Comparison of ENCODE assay signal across 21 mouse cellular contexts in genomic region chr11:63758313-63758712, GRCm38 (mm10).
DNase-seq lines count a peak whose midpoint lies in the region; ATAC-seq and TF ChIP-seq lines count a peak whose summit lies in the region.
"Had no signal": no experiment of that assay in that cellular context is flagged by ENCODE, and none has a peak within 500 bp of the region (broad histone marks: within the 10 kb centered on the region; RNA-seq: fewer than 3 reads in every experiment).

No protein-coding gene starts in this region.

- peaks cover 2% of the 10 kb centered on the region; the same call in 1 of the 2 replicates for H3K4me1 ChIP-seq in kidney, adult 2 months (ENCODE audit: control insufficient read depth, insufficient read depth, low read length)
- peaks cover 6% of the 10 kb centered on the region; the same call in 1 of the 2 replicates for H3K4me1 ChIP-seq in kidney, embryonic 16.5 days (ENCODE audit: insufficient read depth, low read length)
- no peaks in the 10 kb centered on the region; the same call in 1 of the 2 replicates for H3K4me1 ChIP-seq in lung, embryonic 14.5 days (ENCODE audit: insufficient read depth)
- H3K4me1 ChIP-seq: forebrain, embryonic 15.5 days; heart, embryonic 12.5 days; midbrain, embryonic 13.5 days had no signal

- no peaks in the 10 kb centered on the region for H3K9me3 ChIP-seq in kidney, embryonic 16.5 days (ENCODE audit: low read length)
- no peaks in the 10 kb centered on the region for H3K9me3 ChIP-seq in lung, embryonic 14.5 days (ENCODE audit: low read depth, low read length)
- H3K9me3 ChIP-seq: embryonic facial prominence, embryonic 13.5 days; forebrain, embryonic 15.5 days; heart, embryonic 12.5 days; hindbrain, embryonic 13.5 days; limb, embryonic 12.5 days; midbrain, embryonic 13.5 days; neural tube, embryonic 13.5 days had no signal

- no peak for TF ChIP-seq CTCF in kidney, adult 2 months (conservative IDR thresholded peaks at IDR 0.05; ENCODE audit: insufficient read depth, insufficient read length, low read depth, low read length)
- no peak for TF ChIP-seq CTCF in lung, embryonic 14.5 days (IDR thresholded peaks at IDR 0.05; ENCODE audit: low read depth)

- no peak overlapping the region for H3K4me2 ChIP-seq in kidney, embryonic 16.5 days (replicated peaks; ENCODE audit: low read depth, low read length)
- no peak overlapping the region for H3K4me2 ChIP-seq in lung, embryonic 14.5 days
- H3K4me2 ChIP-seq: embryonic facial prominence, embryonic 13.5 days; forebrain, embryonic 15.5 days; heart, embryonic 12.5 days; hindbrain, embryonic 13.5 days; limb, embryonic 12.5 days; midbrain, embryonic 13.5 days; neural tube, embryonic 13.5 days had no signal

- H3K4me3 ChIP-seq in kidney, adult 2 months (ENCODE audit: insufficient read depth, low read depth, low read length), result no peak overlapping the region
- H3K4me3 ChIP-seq in kidney, embryonic 16.5 days (ENCODE audit: low read length), result no peak overlapping the region
- H3K4me3 ChIP-seq in lung, embryonic 14.5 days (ENCODE audit: low read depth, low read length), result no peak overlapping the region
- H3K4me3 ChIP-seq: embryonic facial prominence, embryonic 13.5 days; forebrain, embryonic 15.5 days; heart, embryonic 12.5 days; hindbrain, embryonic 13.5 days; limb, embryonic 12.5 days; midbrain, embryonic 13.5 days; neural tube, embryonic 13.5 days had no signal

- no peaks in the 10 kb centered on the region for H3K27me3 ChIP-seq in kidney, adult 2 months (replicated peaks; ENCODE audit: control insufficient read depth, insufficient read depth, low read length)
- H3K27me3 ChIP-seq in kidney, embryonic 16.5 days (ENCODE audit: insufficient read depth, low read length), result no peaks in the 10 kb centered on the region
- H3K27me3 ChIP-seq in lung, embryonic 14.5 days (ENCODE audit: insufficient read depth, low read length), result 0 out of 2 replicates have a peak, but pooled peaks cover 3% of the 10 kb centered on the region
- H3K27me3 ChIP-seq: embryonic facial prominence, embryonic 13.5 days; forebrain, embryonic 15.5 days; heart, embryonic 12.5 days; hindbrain, embryonic 13.5 days; midbrain, embryonic 13.5 days; neural tube, embryonic 13.5 days had no signal

- no peaks in the 10 kb centered on the region for H3K36me3 ChIP-seq in kidney, adult 2 months (ENCODE audit: control insufficient read depth, insufficient read depth, low read length)
- H3K36me3 ChIP-seq in kidney, embryonic 16.5 days (ENCODE audit: insufficient read depth, low read length), result no peaks in the 10 kb centered on the region
- no peaks in the 10 kb centered on the region for H3K36me3 ChIP-seq in lung, embryonic 14.5 days (ENCODE audit: insufficient read depth)
- H3K36me3 ChIP-seq: embryonic facial prominence, embryonic 13.5 days; forebrain, embryonic 15.5 days; heart, embryonic 12.5 days; hindbrain, embryonic 13.5 days; limb, embryonic 12.5 days; midbrain, embryonic 13.5 days; neural tube, embryonic 13.5 days had no signal

- TF ChIP-seq POLR2A in kidney, adult 2 months (IDR thresholded peaks at IDR 0.05; ENCODE audit: low read depth, low read length), result no peak

- H3K27ac ChIP-seq in kidney, adult 2 months (ENCODE audit: insufficient read depth, low read depth, low read length), result no peak overlapping the region
- no peak overlapping the region for H3K27ac ChIP-seq in kidney, embryonic 16.5 days (ENCODE audit: low read length)
- no peak overlapping the region for H3K27ac ChIP-seq in lung, embryonic 14.5 days (ENCODE audit: low read depth)
- H3K27ac ChIP-seq: embryonic facial prominence, embryonic 13.5 days; forebrain, embryonic 15.5 days; hindbrain, embryonic 13.5 days; limb, embryonic 12.5 days; liver, embryonic 14.5 days; midbrain, embryonic 13.5 days; neural tube, embryonic 13.5 days had no signal

- WGBS in kidney, adult 2 months, result 66% methylated on average over 3 of the region's 3 CpGs
- 55% methylated on average over 3 of the region's 3 CpGs for WGBS in kidney, embryonic 16.5 days
- WGBS in lung, embryonic 14.5 days, result 37% methylated on average over 3 of the region's 3 CpGs

- no peak overlapping the region for H3K9ac ChIP-seq in kidney, embryonic 16.5 days (replicated peaks; ENCODE audit: low read length)
- no peak overlapping the region for H3K9ac ChIP-seq in lung, embryonic 14.5 days
- H3K9ac ChIP-seq: embryonic facial prominence, embryonic 13.5 days; forebrain, embryonic 15.5 days; heart, embryonic 12.5 days; hindbrain, embryonic 13.5 days; limb, embryonic 12.5 days; liver, embryonic 14.5 days; midbrain, embryonic 13.5 days; neural tube, embryonic 13.5 days had no signal

- no peak for ATAC-seq in kidney, embryonic 16.5 days (ENCODE audit: low FRiP score, low TSS enrichment)
- ATAC-seq in lung, embryonic 14.5 days (ENCODE audit: insufficient read depth), result 0 out of 2 replicates have a peak, but pooled peaks have one; percentile 52
- ATAC-seq: forebrain, embryonic 15.5 days; inflammation-experienced regulatory T-cells, adult 6 months; midbrain, embryonic 13.5 days had no signal

- DNase-seq in adrenal gland, adult (ENCODE audit: inconsistent age in 2 of 2, low spot score in 1 of 2), result peak; percentile 6 to 29
- no peak for DNase-seq in adrenal gland, adult 18-20 months (ENCODE audit: low spot score in 2 of 2)
- DNase-seq in kidney, adult 2 months, result peak; percentile 46
- peak; percentile 81 for DNase-seq in lung, embryonic 14.5 days
- DNase-seq in lung, postnatal 36 days, result peak; percentile 42
- DNase-seq in ovary, postnatal 14 days (ENCODE audit: low spot score), result no peak
- no peak for DNase-seq in embryo, embryonic 10 days (ENCODE audit: low spot score)
- DNase-seq: cerebellum, adult 8-10 months; gastrocnemius, postnatal 14 days; heart, postnatal 14 days; thymus, postnatal 14 days had no signal

Comparison
In these comparisons a context has a peak if more than half of its experiments do, and no peak if none do; other contexts are left out.
1. DNase-seq: peak in adrenal gland, adult (2 of 2), kidney, adult 2 months (single experiment), lung, embryonic 14.5 days (single experiment) and lung, postnatal 36 days (single experiment); none in adrenal gland, adult 18-20 months (0 of 2), ovary, postnatal 14 days (single experiment) and embryo, embryonic 10 days (single experiment).